Mouse (Mus musculus) B cell, adult 62 days (primary cell): ENCODE measurements around the gene Fancc. TPM values are rescaled to one million over a fixed set of nuclear protein-coding genes. Genes with fewer than 3 reads are reported as not detected.

ENCODE experiments used
- total RNA-seq: library from RNA; stranded (reverse); gene quantifications from 4 replicates; pipeline ENCODE4 v1.2.4, GENCODE M21; 2023

Gene Fancc
- total RNA-seq, result 20.1 to 27.4 TPM (median 25.3 TPM) in 4 replicates

DNA sequence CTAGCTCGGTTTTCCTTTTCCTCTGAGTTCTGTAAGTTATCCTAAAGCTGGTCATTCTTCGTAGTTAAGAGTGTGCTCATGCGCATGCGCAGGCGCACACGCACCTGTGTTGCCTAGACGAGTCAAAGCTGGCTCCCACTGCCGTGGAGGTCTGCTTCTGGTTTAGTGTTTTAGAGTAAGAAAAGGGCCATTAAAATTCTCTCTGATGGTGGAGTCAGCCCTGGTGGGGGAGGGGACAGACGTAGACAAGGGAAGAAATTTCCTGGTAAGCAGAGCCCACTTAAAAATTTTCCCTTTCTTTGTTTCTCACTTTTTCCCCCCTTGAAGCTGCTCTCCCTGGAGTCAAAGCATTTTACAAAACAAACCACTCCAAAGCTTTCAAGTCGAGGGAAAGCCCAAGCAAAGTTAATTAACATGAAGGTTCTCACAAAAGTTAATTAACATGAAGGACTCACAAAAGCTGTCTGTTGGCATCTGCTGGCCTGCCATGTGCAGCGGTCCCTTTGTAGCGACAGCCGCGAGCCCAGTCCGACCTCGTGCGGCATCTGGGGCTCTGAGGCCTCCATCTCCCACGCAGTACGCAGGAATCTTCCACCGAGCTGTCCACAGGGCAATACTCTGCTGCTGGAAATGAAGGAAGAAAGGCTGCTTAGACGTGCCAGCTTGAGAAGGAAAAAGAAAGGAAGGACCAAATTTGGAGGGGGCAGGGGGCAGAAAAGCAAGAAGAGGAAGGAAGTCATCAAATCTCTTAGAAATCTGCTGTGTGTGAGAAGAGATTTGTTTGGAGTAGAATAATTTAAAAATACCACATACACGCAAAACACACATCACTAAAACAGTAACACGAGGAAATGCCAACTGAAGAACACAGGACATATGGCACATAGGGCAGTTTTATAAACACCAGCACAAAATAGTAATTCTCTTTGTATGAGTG is at the start of gene Fancc:
TSS of gene Fancc (minus strand) at position 633 of the 937 bp plus-strand sequence.

Other genes starting within 250 kb of the Fancc start
- gene Ptch1, start 76.3 kb upstream of the Fancc start, total RNA-seq, result 23.5 to 32.3 TPM (median 30.9 TPM) in 4 replicates